Mouse (Mus musculus): ENCODE results near the gene Hdac9.

- no peak for TF ChIP-seq CTCF (conservative IDR thresholded peaks at IDR 0.05; ENCODE audit: insufficient read depth, insufficient read length, low read depth, low read length)
- TF ChIP-seq POLR2A (IDR thresholded peaks at IDR 0.05; ENCODE audit: low read depth, low read length), result no peak
Measured at GRCm38 (mm10) chr12:34776170-34776569, 140.7 kb downstream of the Hdac9 start.
